Mouse (Mus musculus) v-Abl transformed pro-B cells (cell line): ENCODE data around the gene Cd151.
"Not testable (repeated sequence)": the region's sequence is repeated elsewhere in the genome, so short reads cannot be mapped to it uniquely, and the experiment has no call there.

Source experiments
- in situ Hi-C, 2 experiments: fragments of 400-800 bp; cut with MboI; formaldehyde crosslinking; loops; one replicate each; pipeline ENCODE4 v1.15.1; 2025; ENCODE audit not compliant: unreplicated experiment in 2 of 2

Gene Cd151

GRCm38 (mm10) chr7:141435856-141436522 lies 31.2 kb upstream of the Cd151 start:
- in situ Hi-C loops: no loop called here

GRCm38 (mm10) chr7:141436523-141436892 lies 30.7 kb upstream of the Cd151 start:
- in situ Hi-C loops: no loop called here

DNA sequence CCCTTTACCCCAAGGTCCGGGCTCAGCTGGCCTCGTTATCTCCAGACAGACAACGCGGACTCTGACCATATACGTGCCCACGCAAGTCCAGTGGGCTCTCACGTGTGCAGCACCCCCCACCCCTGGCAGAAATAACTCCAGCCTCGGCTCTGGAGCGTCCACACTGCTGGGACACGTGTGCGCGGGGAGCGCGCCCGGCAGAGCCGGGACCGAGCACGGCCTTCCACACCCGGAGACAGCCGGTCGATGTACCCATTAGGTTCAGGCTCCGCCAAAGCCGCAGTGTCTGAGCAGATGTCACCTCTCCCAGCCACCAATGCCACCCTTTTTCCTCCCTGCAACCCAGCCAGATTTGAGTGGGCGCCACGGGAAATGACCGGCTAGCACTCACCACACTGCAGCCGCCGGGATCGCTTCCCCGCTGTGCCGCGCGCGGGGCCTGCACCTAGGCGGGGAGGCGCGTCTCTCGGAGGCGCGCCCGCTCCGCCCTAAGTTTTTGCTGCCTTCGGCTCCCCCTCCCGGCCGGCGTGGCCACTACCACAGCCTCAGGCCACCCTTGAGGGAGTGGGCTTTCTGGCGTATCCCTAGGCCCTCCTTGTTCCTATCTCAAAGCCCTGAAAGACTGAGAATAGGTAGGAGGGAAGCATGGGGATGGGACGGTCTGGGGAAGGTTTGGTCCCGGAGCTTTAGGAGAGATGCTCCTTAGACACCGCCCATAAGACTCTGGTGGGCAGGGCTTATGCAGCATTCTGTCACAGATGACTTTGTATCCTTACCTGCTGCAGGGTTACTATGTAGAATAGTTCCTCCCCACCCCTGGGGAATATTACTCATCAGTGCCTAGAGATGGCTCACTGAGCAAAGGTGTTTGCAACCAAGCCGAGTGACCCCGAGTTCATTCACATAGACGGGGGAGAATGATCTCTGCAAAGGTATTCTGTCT lies 29.7 kb upstream of the Cd151 start, which contains the start of gene Slc25a22:
Slc25a22 (minus strand) TSS at position 715 of the 943 bp plus-strand sequence.
- in situ Hi-C loops: no loop called here

DNA sequence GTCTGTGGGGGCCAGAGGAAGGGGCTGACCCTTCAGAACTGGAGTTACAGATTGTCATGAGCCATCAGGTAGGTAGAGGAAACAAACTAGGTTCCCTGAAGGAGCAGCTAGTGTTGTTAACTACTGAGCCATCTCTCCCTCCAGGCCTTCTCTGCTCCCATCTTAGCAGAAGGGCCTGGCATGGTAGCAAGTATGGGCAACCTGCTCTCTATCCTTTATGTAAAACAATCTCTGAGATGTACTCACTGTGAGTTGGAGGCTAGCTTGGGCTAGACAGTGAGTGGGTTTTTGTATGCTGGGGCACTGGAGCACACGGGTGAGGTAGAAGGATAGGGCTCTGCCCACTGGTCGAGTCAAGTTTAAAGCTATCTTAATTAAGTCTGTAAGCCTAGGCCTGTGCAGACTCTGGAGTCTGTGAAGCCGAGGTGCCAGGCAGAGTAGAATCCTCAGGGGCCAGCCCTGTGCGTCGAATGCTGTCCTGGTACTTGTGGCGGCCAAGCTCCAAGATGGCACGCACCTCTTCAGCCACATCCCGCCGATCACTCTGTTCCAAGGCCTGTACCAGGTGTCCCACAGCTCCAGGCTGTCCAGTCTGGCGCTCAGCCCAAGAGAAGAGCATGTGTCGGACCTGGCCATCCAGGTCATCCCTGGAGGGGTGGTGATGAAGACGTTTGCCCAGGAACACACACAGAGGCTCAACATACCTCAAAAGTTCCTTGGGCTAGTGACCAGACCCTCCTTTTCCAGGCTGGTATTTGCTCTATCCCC lies 28.8 kb upstream of the Cd151 start:
- in situ Hi-C loops: no loop called here

DNA sequence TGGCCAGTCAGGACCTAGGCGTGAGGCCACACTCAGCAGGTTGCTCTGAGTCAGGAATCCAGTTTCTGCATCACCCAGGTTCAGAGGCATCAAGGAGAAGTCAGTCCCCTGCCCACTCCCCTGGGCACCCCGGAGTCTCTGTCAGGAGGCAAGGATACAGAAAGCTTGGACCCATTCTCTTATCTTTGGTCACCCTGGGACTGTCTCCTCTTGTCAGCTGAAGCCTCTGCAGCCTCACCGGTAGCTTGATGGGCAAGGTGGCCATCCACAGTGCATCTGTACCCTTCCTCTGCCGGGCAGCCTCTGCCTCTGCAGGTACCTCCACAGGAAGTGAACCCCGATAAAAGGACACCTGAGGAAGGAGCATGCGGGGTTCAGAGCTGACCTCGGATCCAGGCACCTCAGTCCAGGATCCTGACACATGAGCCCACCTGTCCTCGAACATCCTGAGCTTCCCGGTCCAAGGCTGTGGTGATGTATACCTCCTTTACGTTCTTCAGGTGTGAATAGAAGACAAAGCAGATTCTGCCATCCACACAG lies 28.0 kb upstream of the Cd151 start:
- in situ Hi-C loops: no loop called here

DNA sequence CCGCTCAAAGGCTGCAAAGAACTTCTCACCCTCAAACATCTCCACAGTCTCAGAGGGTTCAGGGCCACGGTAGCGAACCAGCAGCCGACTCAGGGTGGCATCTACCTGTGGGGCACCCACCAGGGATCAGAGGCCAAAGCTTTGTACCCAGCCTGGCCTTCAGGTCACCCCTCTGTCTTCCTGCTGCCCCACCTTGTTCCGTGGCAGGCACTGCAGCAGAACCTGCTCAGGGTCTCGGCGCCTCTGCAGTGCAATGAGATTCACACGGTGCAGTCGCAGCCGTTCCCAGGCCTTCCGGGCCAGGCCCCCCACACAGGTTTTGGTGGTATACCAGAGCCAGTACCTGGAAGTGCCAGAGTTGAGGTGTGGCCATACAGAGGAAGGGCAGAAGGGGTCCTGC lies 27.4 kb upstream of the Cd151 start:
- in situ Hi-C loops: no loop called here

DNA sequence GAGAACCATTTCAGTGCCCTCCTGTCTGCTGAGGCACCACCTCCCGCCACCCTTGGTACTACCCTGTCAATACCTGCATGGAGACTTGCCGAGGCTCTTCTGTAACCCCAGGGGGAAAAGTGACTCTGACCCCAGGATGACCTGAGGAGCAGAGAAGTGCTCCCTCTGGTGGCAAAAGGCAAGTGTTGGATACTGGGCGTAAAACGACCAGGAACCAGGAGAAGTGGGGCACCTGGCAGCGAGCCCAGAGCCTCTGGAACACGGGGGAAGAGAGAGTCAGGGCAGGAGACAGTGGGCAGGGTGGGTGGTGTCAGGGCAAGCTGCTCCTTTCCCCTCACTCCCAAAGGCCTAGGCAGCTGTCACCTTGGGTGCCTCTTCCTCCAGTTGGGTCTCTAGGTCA lies 26.6 kb upstream of the Cd151 start:
- in situ Hi-C loops: no loop called here

- in situ Hi-C loops: no loop called here
These were observed 25.7 kb upstream of the Cd151 start for GRCm38 (mm10) chr7:141441460-141441859.

- in situ Hi-C loops: no loop called here
These were observed 25.0 kb upstream of the Cd151 start for GRCm38 (mm10) chr7:141442199-141442598.

DNA sequence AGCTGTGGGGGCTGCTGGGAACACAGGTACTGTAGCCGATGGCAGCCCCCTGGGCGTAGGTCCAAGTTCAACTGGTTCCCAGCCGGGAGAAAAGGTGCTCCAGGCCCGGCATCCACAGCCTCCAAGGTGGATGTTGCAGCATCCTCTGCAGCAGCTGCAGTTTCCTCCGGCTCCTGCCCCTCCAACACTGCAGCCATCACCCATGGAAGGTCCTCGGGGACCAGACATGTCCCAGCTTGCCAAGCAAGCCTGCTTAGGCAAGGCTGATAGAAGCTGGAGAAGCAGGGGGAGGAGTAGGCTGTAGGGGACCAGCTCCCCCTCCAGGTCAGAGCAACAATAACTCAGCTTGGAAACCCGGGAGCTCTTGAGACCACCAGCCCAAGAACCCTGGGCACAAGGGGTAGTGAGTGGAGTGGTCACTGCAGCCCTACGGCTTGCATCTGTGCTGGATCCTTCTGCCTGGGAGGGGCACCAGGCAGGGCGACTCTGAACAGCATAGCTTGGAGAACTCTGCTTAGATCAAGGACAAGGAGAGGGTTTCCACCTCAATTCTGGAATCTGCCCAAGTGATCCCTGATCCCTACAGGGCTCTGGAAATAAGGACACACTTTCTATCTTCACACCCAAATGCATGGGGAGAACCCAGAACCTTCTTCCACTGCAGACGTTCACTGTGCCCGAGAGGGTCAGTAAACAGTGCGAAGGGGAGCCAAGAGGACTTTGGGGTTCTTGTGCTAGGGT lies 23.9 kb upstream of the Cd151 start:
- in situ Hi-C loops: no loop called here

GRCm38 (mm10) chr7:141443828-141444237 lies 23.4 kb upstream of the Cd151 start, which contains the start of gene Pidd1:
Pidd1 (minus strand) TSS chr7:141444025.
- in situ Hi-C loops: no loop called here

DNA sequence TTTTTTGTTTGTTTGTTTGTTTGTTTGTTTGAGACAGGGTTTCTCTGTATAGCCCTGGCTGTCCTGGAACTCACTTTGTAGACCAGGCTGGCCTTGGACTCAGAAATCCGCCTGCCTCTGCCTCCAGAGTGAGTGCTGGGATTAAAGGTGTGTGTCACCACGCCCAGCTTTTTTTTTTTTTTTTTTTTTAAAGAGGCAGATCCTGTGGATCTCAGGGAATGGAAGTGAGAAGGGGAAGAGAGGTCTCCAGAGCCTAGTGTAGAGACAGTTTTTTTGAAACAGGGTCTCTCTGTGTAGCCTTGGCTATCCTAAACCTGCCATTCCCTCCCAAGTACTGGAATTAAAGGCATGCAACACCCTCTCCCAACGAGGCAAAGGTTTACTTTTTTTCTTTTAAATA lies 20.8 kb upstream of the Cd151 start:
- in situ Hi-C loops: not testable (repeated sequence)

DNA sequence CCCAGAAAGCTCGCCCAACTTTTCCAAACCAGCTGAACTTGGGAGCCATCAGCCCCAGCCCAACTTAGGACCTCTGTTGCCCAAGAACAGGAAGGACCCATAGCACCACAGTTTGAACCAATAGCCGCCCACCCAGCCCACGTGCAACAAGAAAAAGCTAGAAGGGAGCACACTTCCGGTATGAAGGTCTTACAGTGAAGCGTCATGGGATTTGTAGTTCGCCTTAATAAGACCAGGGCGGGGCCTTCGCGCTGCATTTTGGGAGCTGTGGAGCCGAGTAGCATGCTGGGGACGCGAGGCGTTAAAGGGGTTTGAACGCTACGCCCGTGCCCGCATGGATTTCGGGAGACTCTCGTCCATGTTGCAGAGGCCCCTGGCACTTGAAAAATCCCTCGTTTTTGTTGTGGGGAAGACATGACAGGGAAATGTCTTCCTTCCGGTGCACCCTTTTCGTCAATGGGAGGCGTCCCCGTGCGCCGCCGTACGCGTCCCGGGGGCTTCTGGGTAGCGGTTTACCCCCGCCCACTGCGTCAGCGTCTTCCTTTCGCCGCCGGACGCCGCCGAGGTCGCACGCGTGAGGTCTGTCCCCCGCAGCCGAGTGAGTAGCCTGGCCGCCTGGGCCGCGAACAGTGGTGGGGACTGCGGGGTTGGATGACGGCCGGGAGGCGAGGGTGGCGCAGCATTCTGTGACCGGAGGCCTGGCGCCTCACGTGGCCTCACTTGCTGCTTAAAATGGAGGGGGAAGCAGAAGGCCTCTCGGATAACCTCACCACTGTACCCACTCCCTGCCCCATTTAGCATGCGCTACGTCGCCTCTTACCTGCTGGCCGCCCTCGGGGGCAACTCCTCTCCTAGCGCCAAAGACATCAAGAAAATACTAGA lies 19.8 kb upstream of the Cd151 start, which contains the start of gene Rplp2:
Rplp2 (plus strand) TSS at position 261 of the 882 bp plus-strand sequence.
- in situ Hi-C loops: no loop called here

DNA sequence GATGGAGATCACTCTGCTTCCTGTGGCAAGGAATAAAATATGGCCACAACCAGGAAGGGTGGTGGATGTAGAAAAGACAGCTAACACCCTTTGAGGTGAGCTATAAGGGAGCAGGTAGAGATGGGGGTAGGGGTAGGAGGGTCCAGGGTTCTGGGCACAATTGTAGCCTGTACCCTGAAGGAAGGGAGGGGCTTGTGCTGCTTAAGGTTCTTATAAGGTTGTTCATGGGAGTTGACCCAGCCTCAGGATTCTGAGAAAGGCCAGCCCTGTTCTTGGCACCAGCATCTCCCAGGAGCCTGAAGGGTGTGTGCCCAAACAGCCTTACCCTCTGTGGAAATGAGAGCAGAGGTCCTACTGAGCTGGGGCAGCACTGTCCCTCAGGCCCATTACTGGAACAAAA lies 15.3 kb upstream of the Cd151 start:
- in situ Hi-C loops: loop anchor here in 1 of 2 experiments (5.0 to 10.0 kb wide), 2 partner anchors 40 to 577 kb away; partner anchors contain the start of gene Gatd1

DNA sequence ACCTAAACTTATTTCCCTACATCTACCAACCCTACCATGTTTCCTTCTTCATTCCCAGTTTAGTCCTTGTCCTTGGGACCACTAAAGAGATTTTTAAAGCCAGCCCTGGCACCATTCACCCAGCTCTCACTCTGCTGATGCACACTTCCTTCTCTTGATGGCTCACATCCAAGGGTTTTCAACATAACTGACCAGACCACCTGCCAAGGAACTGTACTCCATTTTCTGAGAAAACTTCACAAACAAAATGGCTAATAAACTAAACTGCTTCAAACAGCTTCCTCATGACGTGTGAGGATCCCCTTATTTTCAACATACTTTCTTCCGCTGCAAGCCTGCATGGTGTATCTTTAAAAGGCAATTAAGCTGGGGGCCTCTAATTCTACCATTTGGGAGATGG lies 13.6 kb upstream of the Cd151 start:
- in situ Hi-C loops: loop anchor here in 1 of 2 experiments (5.0 to 10.0 kb wide), 2 partner anchors 41 to 579 kb away; partner anchors contain the start of gene Gatd1

- in situ Hi-C loops: loop anchor here (5.0 to 10.0 kb wide), 2 partner anchors 43 to 580 kb away; partner anchors contain the start of gene Gatd1 (in 2 of the 2)
These were observed 12.1 kb upstream of the Cd151 start, which contains the start of gene Pnpla2 for GRCm38 (mm10) chr7:141454967-141455551. Pnpla2 (plus strand) TSS chr7:141455198.

DNA sequence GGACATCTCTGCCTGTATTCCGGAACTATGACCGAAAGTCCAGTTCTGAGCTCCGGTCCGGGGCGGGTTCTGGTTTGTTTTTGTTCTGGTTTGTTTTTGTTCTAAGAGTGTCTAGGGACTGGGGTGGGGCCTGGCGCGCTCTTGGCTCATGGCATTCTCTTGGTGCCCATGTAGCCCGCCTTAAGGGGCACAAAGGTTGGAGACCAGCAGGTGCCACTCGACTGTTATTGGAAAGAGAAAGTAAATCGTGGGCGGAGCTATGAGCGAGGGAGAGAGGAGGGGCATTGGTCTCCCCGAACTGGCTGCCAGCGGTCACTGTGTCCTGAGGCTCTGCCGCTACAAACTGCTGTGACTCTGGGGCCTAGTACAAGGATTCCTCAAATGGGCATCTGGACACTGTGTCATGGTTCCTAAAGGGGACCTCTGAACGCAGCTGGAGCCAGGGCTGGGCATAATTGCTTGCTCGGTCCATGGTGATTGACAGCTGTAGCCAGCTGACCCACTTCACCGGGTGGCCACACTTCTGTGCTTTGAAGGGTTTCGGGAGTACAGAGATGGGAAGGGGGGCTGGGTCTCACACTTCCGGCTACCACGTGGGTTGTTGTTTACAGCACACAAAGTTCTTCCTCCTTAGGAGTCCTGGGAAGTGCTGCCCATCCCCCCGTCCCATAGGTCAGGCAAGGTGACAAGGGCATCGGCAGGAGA lies 11.4 kb upstream of the Cd151 start:
- in situ Hi-C loops: loop anchor here (5.0 to 10.0 kb wide), 2 partner anchors 43 to 581 kb away; partner anchors contain the start of gene Gatd1 (in 1 of the 2)
